Mouse (Mus musculus) CH12.LX (cell line): ENCODE data around the gene Prl8a1. TPM values are rescaled to one million over a fixed set of nuclear protein-coding genes. Genes with fewer than 3 reads are reported as not detected.

ENCODE experiments used
- DNase-seq: peaks from one replicate; pipeline ENCODE4 v3.0.0-alpha.2; 2013; ENCODE audit errors: extremely low read depth
- H3K27ac ChIP-seq: 2 replicates; pipeline ENCODE4 v1.5.1; 2012; ENCODE audit warnings: low read depth, mild to moderate bottlenecking, control low read depth, moderate library complexity; ENCODE audit not compliant: insufficient read depth
- H3K27me3 ChIP-seq: replicated peaks from 2 replicates; pipeline ENCODE3; 2012; ENCODE audit warnings: inconsistent platforms
- H3K36me3 ChIP-seq, 2 experiments: replicated peaks in 1 of 2; 2 replicates each; pipeline versions ENCODE3 to v1.6.1; 2012; ENCODE audit warnings: inconsistent platforms in 1 of 2, low read length in 1 of 2, mild to moderate bottlenecking in 1 of 2, mixed read lengths in 1 of 2, moderate library complexity in 1 of 2; ENCODE audit not compliant: control insufficient read depth in 1 of 2, insufficient read depth in 1 of 2
- H3K4me1 ChIP-seq, 2 experiments: 2 replicates each; pipeline ENCODE4 v1.6.1; 2012; ENCODE audit warnings: inconsistent platforms in 1 of 2, moderate library complexity in 1 of 2; ENCODE audit not compliant: insufficient read depth in 2 of 2, control insufficient read depth in 1 of 2
- H3K4me2 ChIP-seq: 2 replicates; pipeline ENCODE4 v1.6.1; 2012; ENCODE audit warnings: low read depth, mild to moderate bottlenecking, control low read depth; ENCODE audit not compliant: poor library complexity, insufficient read depth, severe bottlenecking
- H3K4me3 ChIP-seq, 3 experiments: fragments of 150-350 bp in 1 of 3; sonication (generic) in 1 of 3; replicated peaks in 1 of 3; 2 replicates each; pipeline versions ENCODE3 to v1.5.1; 2011 to 2012; ENCODE audit warnings: low read depth in 2 of 3, low read length in 2 of 3, mild to moderate bottlenecking in 2 of 3, moderate library complexity in 2 of 3, control low read depth in 1 of 3, improper control_type of control experiment in 1 of 3, inconsistent platforms in 1 of 3, mixed read lengths in 1 of 3; ENCODE audit not compliant: poor library complexity in 1 of 3
- H3K79me2 ChIP-seq: replicated peaks from 2 replicates; pipeline ENCODE4 v1.6.1; 2012; ENCODE audit warnings: mild to moderate bottlenecking, moderate library complexity; ENCODE audit not compliant: control insufficient read depth, poor library complexity, insufficient read depth, severe bottlenecking; ENCODE audit errors: extremely low read depth
- H3K9ac ChIP-seq: 2 replicates; pipeline ENCODE4 v1.6.1; 2012; ENCODE audit warnings: low read depth, mild to moderate bottlenecking, control low read depth, moderate library complexity; ENCODE audit not compliant: insufficient read depth
- H3K9me3 ChIP-seq: replicated peaks from 2 replicates; pipeline ENCODE3; 2012; ENCODE audit warnings: low read length, inconsistent platforms, mixed read lengths
- CHD2 ChIP-seq: IDR thresholded peaks from 2 replicates; pipeline ENCODE4 v1.6.1; 2011; ENCODE audit warnings: low read length, improper control_type of control experiment
- GABPA ChIP-seq: IDR thresholded peaks from 2 replicates; pipeline ENCODE4 v1.6.1; 2012; ENCODE audit warnings: low read depth, low read length, improper control_type of control experiment, inconsistent platforms; ENCODE audit not compliant: insufficient replicate concordance
- IRF4 ChIP-seq: IDR thresholded peaks from 2 replicates; pipeline ENCODE4 v1.6.1; 2014; ENCODE audit warnings: low read depth, mild to moderate bottlenecking, inconsistent platforms, low read length, improper control_type of control experiment
- JUN ChIP-seq: IDR thresholded peaks from 2 replicates; pipeline ENCODE4 v1.6.1; 2011; ENCODE audit warnings: low read depth, mild to moderate bottlenecking, low read length, improper control_type of control experiment, moderate library complexity; ENCODE audit not compliant: insufficient read depth
- KAT2A ChIP-seq: IDR thresholded peaks from 2 replicates; pipeline ENCODE4 v1.6.1; 2012; ENCODE audit warnings: low read length, improper control_type of control experiment, inconsistent platforms; ENCODE audit not compliant: insufficient replicate concordance
- MAFK ChIP-seq: IDR thresholded peaks from 2 replicates; pipeline ENCODE4 v1.6.1; 2011; ENCODE audit warnings: low read length, improper control_type of control experiment; ENCODE audit not compliant: insufficient replicate concordance
- MAX ChIP-seq: IDR thresholded peaks from 2 replicates; pipeline ENCODE4 v1.6.1; 2011; ENCODE audit warnings: low read length, improper control_type of control experiment
- MAZ ChIP-seq: IDR thresholded peaks from 2 replicates; pipeline ENCODE4 v1.6.1; 2012; ENCODE audit warnings: low read depth, mild to moderate bottlenecking, inconsistent platforms, low read length, improper control_type of control experiment, moderate library complexity
- MEF2A ChIP-seq: IDR thresholded peaks from 2 replicates; pipeline ENCODE4 v1.6.1; 2014; ENCODE audit warnings: low read depth, mild to moderate bottlenecking, inconsistent platforms, low read length, improper control_type of control experiment, borderline replicate concordance
- MYC ChIP-seq: IDR thresholded peaks from 2 replicates; pipeline ENCODE4 v1.6.1; 2011; ENCODE audit warnings: low read depth, mild to moderate bottlenecking, improper control_type of control experiment, low read length
- NRF1 ChIP-seq: IDR thresholded peaks from 2 replicates; pipeline ENCODE4 v1.6.1; 2014; ENCODE audit warnings: low read depth, mild to moderate bottlenecking, inconsistent platforms, low read length, improper control_type of control experiment, moderate library complexity
- POLR2A ChIP-seq: IDR thresholded peaks from 2 replicates; pipeline ENCODE4 v1.6.1; 2011; ENCODE audit warnings: low read depth, mild to moderate bottlenecking, improper control_type of control experiment, low read length
- POLR2AphosphoS2 ChIP-seq: IDR thresholded peaks from 2 replicates; pipeline ENCODE4 v1.6.1; 2011; ENCODE audit warnings: low read depth, low read length, improper control_type of control experiment
- RCOR1 ChIP-seq: conservative IDR thresholded peaks from 2 replicates; pipeline ENCODE4 v1.6.1; 2012; ENCODE audit warnings: low read depth, mild to moderate bottlenecking, inconsistent platforms, low read length, improper control_type of control experiment
- UBTF ChIP-seq: IDR thresholded peaks from 2 replicates; pipeline ENCODE4 v1.6.1; 2012; ENCODE audit warnings: low read depth, mild to moderate bottlenecking, inconsistent platforms, low read length, improper control_type of control experiment, moderate library complexity
- USF1 ChIP-seq: IDR thresholded peaks from 2 replicates; pipeline ENCODE4 v1.6.1; 2014; ENCODE audit warnings: low read depth, mild to moderate bottlenecking, inconsistent platforms, low read length, improper control_type of control experiment
- ZC3H11A ChIP-seq: IDR thresholded peaks from 2 replicates; pipeline ENCODE4 v1.6.1; 2012; ENCODE audit warnings: low read depth, mild to moderate bottlenecking, inconsistent platforms, low read length, improper control_type of control experiment
- ZKSCAN1 ChIP-seq: IDR thresholded peaks from 2 replicates; pipeline ENCODE4 v1.6.1; 2012; ENCODE audit warnings: low read depth, inconsistent platforms, low read length, improper control_type of control experiment, borderline replicate concordance
- ZMIZ1 ChIP-seq: IDR thresholded peaks from 2 replicates; pipeline ENCODE4 v1.6.1; 2012; ENCODE audit warnings: low read depth, mild to moderate bottlenecking, inconsistent platforms, low read length, improper control_type of control experiment
- ZNF384 ChIP-seq: IDR thresholded peaks from 2 replicates; pipeline ENCODE4 v1.6.1; 2012; ENCODE audit warnings: low read depth, low read length, improper control_type of control experiment, inconsistent platforms
- dilution Hi-C: fragments of 300-500 bp; cut with MboI; formaldehyde crosslinking; loops from 2 replicates; pipeline ENCODE4 v1.14.3; 2020; ENCODE audit warnings: low sequenced_read_pairs; ENCODE audit not compliant: extremely low pct_unique_long_range_greater_than_20kb, extremely low pct_ligation_motif_present
- in situ Hi-C: fragments of 300-500 bp; cut with MboI; formaldehyde crosslinking; loops from 3 replicates; pipeline ENCODE4 v1.14.3; 2019; ENCODE audit warnings: low sequenced_read_pairs, low pct_ligation_motif_present, low pct_unique_long_range_greater_than_20kb, mixed read lengths
- polyA plus RNA-seq: library from polyadenylated mRNA; unstranded; fragments of >175 nt; gene quantifications from 2 replicates; pipeline ENCODE4 v1.2.1, GENCODE M21; 2012; ENCODE audit warnings: low read depth; ENCODE audit not compliant: insufficient read length
- total RNA-seq, 2 experiments: library from RNA; depleted of rRNA; stranded (reverse); fragments of 300-350 nt in 1 of 2; fragments of >200 nt in 1 of 2; gene quantifications; 2 replicates each; pipeline ENCODE4 v1.2.3; 2012 to 2014

The Prl8a1 gene
- not detected in 2 replicates for total RNA-seq (2012; rRNA removed)
- not detected in 2 replicates for total RNA-seq (2014; rRNA removed)
- polyA plus RNA-seq = not detected in 2 replicates

- Histone ChIP-seq H3K4me3 (no peak within 1 kb of the TSS), H3K36me3 (no peaks in the 10 kb centered on the region), H3K9ac (no peak within 1 kb of the TSS), H3K27ac (no peak within 1 kb of the TSS), H3K9me3 (no peaks in the 10 kb centered on the region), H3K79me2 (no peaks in the 10 kb centered on the region), H3K4me2 (no peak within 1 kb of the TSS), H3K4me1 (no peaks in the 10 kb centered on the region), H3K27me3 (no peaks in the 10 kb centered on the region)
- dilution Hi-C loops (no loop called here), in situ Hi-C loops (no loop called here)
- TF ChIP-seq ZC3H11A (no peak), MYC (no peak)
- no peak for DNase-seq
These were observed at the start of gene Prl8a1 for GRCm38 (mm10) chr13:27582071-27582470. Prl8a1 (minus strand) TSS chr13:27582171.

DNA sequence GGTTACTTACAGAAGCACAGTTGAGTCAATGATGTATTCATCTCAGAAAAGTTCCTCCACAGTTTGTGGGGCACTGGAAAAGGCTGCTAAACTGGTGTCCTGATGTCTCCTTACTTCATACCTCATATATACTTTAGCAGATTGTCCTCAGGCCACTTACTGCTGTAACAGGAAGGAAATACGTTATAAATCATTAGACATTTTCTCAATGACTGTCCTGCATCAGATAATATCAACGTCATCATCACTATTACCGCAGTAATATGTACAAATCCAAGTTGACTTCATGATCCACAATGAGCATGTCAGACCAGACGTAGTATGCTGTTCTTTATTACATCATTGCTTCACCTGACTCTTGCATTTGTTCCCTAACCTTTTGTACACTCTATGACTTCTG, 28.5 kb upstream of the Prl8a1 start, which contains the start of gene Prl7b1:
Gene Prl7b1 (minus strand): TSS at position 101 of the 400 bp plus-strand sequence.
- Histone ChIP-seq H3K27ac (no peak within 1 kb of the TSS), H3K79me2 (no peaks in the 10 kb centered on the region), H3K27me3 (no peaks in the 10 kb centered on the region), H3K4me3 (no peak within 1 kb of the TSS), H3K4me1 (no peaks in the 10 kb centered on the region), H3K36me3 (no peaks in the 10 kb centered on the region), H3K4me2 (no peak within 1 kb of the TSS), H3K9me3 (no peaks in the 10 kb centered on the region), H3K9ac (no peak within 1 kb of the TSS)
- no peak for TF ChIP-seq RCOR1
- no peak for TF ChIP-seq GABPA
- TF ChIP-seq MAX = no peak
- TF ChIP-seq NRF1 = no peak
- TF ChIP-seq POLR2AphosphoS2 = no peak
- TF ChIP-seq ZC3H11A = no peak
- TF ChIP-seq POLR2A = no peak
- no peak for TF ChIP-seq CHD2
- no peak for TF ChIP-seq JUN
- TF ChIP-seq ZNF384 = no peak
- TF ChIP-seq IRF4 = no peak
- TF ChIP-seq MEF2A = no peak
- no peak for TF ChIP-seq MAZ
- no peak for TF ChIP-seq UBTF
- no peak for TF ChIP-seq ZMIZ1
- no peak for TF ChIP-seq ZKSCAN1
- no peak for TF ChIP-seq KAT2A
- no peak for TF ChIP-seq USF1
- no peak for TF ChIP-seq MAFK
- in situ Hi-C loops = no loop called here
- dilution Hi-C loops = no loop called here
- no peak for DNase-seq
